Mouse (Mus musculus): ENCODE data around the gene Gm5936.
A peak's percentile ranks its signal among the peaks of the same experiment; 100 is the strongest.
"Not testable (repeated sequence)": the region's sequence is repeated elsewhere in the genome, so short reads cannot be mapped to it uniquely, and the experiment has no call there.

The Gm5936 gene

DNA sequence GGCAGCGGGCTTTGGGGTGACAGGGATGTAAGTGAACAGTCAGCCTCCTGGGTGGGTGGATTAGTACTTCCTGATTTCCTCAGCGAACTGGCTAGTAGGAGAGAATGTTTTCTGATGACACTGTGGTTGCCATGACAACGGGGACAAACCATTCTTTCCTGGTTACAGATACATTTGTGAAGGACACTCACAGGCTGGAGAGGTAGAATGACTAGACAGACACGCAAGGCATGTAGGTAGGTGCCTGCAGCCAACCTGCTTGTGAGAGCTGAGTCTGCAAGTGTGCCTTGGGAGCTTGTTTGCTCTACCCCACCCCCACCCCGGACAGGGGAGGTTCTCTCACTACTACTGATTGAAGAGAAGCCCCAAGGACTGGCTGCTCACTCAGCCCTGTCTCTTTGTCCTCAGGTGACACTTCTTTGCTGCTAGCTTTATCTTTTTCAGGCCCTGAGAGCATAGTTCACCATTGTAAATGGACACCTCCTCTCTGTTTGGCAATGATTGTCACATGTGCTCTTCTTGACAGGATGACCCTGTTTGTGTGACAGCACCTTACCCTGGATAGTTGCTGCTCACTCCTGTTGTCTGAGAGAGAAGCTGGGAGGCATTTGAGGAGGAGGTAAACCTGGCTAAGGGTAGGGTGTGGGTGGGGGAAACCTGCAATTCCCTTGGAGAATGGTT lies at the start of gene Gm5936:
TSS of gene Gm5936 (plus strand) at position 355 of the 681 bp plus-strand sequence.
- DNase-seq = peak in 1 of 2 experiments; percentile 4

DNA sequence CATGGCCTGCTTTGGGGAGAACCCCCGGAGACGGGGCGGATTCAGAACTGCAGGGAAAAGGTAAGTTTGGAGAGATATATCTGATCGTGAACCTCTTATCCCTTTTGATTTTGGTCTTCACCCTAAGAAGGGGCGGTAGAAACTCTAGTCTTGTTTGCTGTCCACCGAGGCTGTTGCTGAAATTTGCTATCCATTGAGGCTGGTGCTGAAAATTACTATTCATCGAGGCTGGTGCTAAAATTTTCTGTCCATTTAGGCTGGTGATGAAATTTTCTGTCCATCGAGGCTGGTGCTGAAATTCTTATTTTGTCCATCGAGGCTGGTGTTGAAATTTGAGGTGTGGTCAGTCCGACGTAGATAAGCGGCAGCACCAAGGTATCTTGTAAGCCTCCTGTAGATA lies 19.1 kb downstream of the Gm5936 start:
- not testable (repeated sequence) for DNase-seq

DNA sequence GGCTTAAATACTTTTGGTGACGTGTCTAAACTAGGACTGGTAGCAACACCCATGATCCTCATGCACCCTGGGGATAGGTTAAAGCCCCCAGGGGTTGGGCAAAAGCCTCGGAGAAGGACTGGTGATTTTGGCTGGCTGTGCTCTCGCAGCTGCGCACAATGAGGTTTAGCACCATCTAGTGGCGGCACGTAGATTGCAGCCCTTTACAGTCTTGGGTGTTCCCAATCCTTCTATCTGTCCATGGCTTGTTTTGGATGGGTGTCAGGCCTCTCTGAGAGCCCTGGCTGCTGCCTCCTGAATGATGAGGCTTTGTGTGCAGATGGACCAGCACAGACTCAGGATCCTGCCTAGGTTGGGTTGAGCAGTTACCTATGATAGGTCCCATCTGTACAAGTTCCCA lies 43.1 kb downstream of the Gm5936 start:
- peak in 1 of 2 experiments; percentile 61 for DNase-seq
